8 mouse cellular contexts compared by ENCODE assay signal in genomic region chr6:113377496-113378385, GRCm38 (mm10). TPM values are rescaled to one million over a fixed set of nuclear protein-coding genes. Genes with fewer than 3 reads are reported as not detected.
DNase-seq lines count a peak whose midpoint lies in the region; ATAC-seq lines count a peak whose summit lies in the region.

Tada3 (minus strand) TSS chr6:113377883.
Arpc4 (plus strand) TSS chr6:113378115.

- H3K9ac ChIP-seq in hindbrain, embryonic 11.5 days (ENCODE audit: low read depth, low read length): peak within 1 kb of the TSS; percentile 93

- H3K36me3 ChIP-seq in hindbrain, embryonic 11.5 days (ENCODE audit: control insufficient read depth, insufficient read depth, low read length): 0 out of 2 replicates have a peak, but pooled peaks cover 2% of the 10 kb centered on the region

- peak; percentile 97 for ATAC-seq in hindbrain, embryonic 11.5 days (ENCODE audit: low FRiP score)

- H3K27ac ChIP-seq in hindbrain, embryonic 11.5 days (ENCODE audit: low read depth, low read length): peak within 1 kb of the TSS; percentile 91

- no peaks in the 10 kb centered on the region for H3K27me3 ChIP-seq in hindbrain, embryonic 11.5 days (ENCODE audit: control insufficient read depth, insufficient read depth, low read length)

- peak; percentile 98 for DNase-seq in Muller cell, postnatal 12 days (ENCODE audit: inconsistent ontology term)
- peak; percentile 93 for DNase-seq in cerebellum, adult 9-11 months
- peak; percentile 80 to 91 for DNase-seq in frontal cortex, adult 2 months (ENCODE audit: extremely low spot score in 1 of 2, low spot score in 1 of 2)
- DNase-seq in hindbrain, embryonic 11.5 days (ENCODE audit: low spot score): peak; percentile 94
- DNase-seq in layer of hippocampus, postnatal 10 days (ENCODE audit: low spot score in 2 of 2): peak; percentile 90 to 92
- peak; percentile 95 for DNase-seq in lung, postnatal 10 days
- DNase-seq in ovary, postnatal 36 days (ENCODE audit: low spot score): peak; percentile 89
- peak; percentile 93 for DNase-seq in thymus, postnatal 25 days

- H3K4me1 ChIP-seq in hindbrain, embryonic 11.5 days (replicated peaks; ENCODE audit: control insufficient read depth, insufficient read depth, low read length): no peaks in the 10 kb centered on the region; the same call in none of the 2 replicates

- peak within 1 kb of the TSS; percentile 89 for H3K4me2 ChIP-seq in hindbrain, embryonic 11.5 days (replicated peaks; ENCODE audit: low read depth, low read length)

- no peaks in the 10 kb centered on the region for H3K9me3 ChIP-seq in hindbrain, embryonic 11.5 days (ENCODE audit: control insufficient read depth, low read length)

- under 1% methylated on average over 61 of the region's 61 CpGs for WGBS in hindbrain, embryonic 11.5 days

- peak within 1 kb of the TSS; percentile 99 for H3K4me3 ChIP-seq in hindbrain, embryonic 11.5 days (ENCODE audit: low read depth, low read length)

RNA-seq across cellular contexts. Expression of gene Tada3, which starts in this region (rescaled TPM):
- 54.4 and 61.7 TPM in 2 replicates for polyA plus RNA-seq in frontal cortex, adult 2 months (2012; rRNA removed)
- 56.3 and 60.2 TPM in 2 replicates for polyA plus RNA-seq in hindbrain, embryonic 11.5 days (2014; fragmentation: Nextera tagmentation; extraction: Ambion mirVana)
- total RNA-seq in layer of hippocampus, postnatal 10 days (2021): 10 to 100 TPM; 51.0 to 58.4 TPM

RNA-seq across cellular contexts. Expression of gene Arpc4, which starts in this region (rescaled TPM):
- 157 and 168 TPM in 2 replicates for polyA plus RNA-seq in frontal cortex, adult 2 months (2012; rRNA removed)
- polyA plus RNA-seq in hindbrain, embryonic 11.5 days (2014; fragmentation: Nextera tagmentation; extraction: Ambion mirVana): 208 and 210 TPM in 2 replicates
- total RNA-seq in layer of hippocampus, postnatal 10 days (2021): 100 to 1,000 TPM; 324 to 337 TPM

Comparison
In these comparisons a context has a peak if more than half of its experiments do, and no peak if none do; other contexts are left out.
1. Peak in every context shown above with its lines: DNase-seq, ATAC-seq, H3K4me3 ChIP-seq and H3K27ac ChIP-seq.